Mouse (Mus musculus) layer of hippocampus, adult 9-10 months (tissue): ENCODE measurements around the gene Kcnj3.
A peak's percentile ranks its signal among the peaks of the same experiment; 100 is the strongest.
"Not testable (repeated sequence)": the region's sequence is repeated elsewhere in the genome, so short reads cannot be mapped to it uniquely, and the experiment has no call there.

Source experiments
- DNase-seq: peaks from one replicate; pipeline ENCODE4 v3.0.0; 2022; ENCODE audit warnings: low spot score

The Kcnj3 gene

GRCm38 (mm10) chr2:55435721-55436260 lies at the start of gene Kcnj3:
Kcnj3 (plus strand) TSS chr2:55435970.
- peak; percentile 55 for DNase-seq

- DNase-seq, result no peak
Measured at GRCm38 (mm10) chr2:55390330-55390989, 45.3 kb upstream of the Kcnj3 start.

GRCm38 (mm10) chr2:55405307-55405706 lies 30.5 kb upstream of the Kcnj3 start:
- DNase-seq, result no peak

- no peak for DNase-seq
Measured at GRCm38 (mm10) chr2:55427633-55428032, 8.1 kb upstream of the Kcnj3 start.

GRCm38 (mm10) chr2:55432104-55432503 lies 3.7 kb upstream of the Kcnj3 start:
- no peak for DNase-seq

GRCm38 (mm10) chr2:55436261-55437006 lies 664 bp downstream of the Kcnj3 start:
- DNase-seq, result no peak

GRCm38 (mm10) chr2:55437007-55437949 lies 1.5 kb downstream of the Kcnj3 start:
- no peak for DNase-seq

GRCm38 (mm10) chr2:55437977-55438376 lies 2.2 kb downstream of the Kcnj3 start:
- DNase-seq, result no peak

GRCm38 (mm10) chr2:55439211-55439610 lies 3.4 kb downstream of the Kcnj3 start:
- DNase-seq, result no peak

GRCm38 (mm10) chr2:55442006-55442405 lies 6.2 kb downstream of the Kcnj3 start:
- no peak for DNase-seq

- DNase-seq, result no peak
Measured at GRCm38 (mm10) chr2:55447298-55447697, 11.5 kb downstream of the Kcnj3 start.

GRCm38 (mm10) chr2:55450774-55451173 lies 15.0 kb downstream of the Kcnj3 start:
- no peak for DNase-seq

- no peak for DNase-seq
Measured at GRCm38 (mm10) chr2:55459195-55459594, 23.4 kb downstream of the Kcnj3 start.

GRCm38 (mm10) chr2:55469141-55469540 lies 33.4 kb downstream of the Kcnj3 start:
- DNase-seq, result no peak

GRCm38 (mm10) chr2:55470006-55470405 lies 34.2 kb downstream of the Kcnj3 start:
- DNase-seq, result no peak

- DNase-seq, result no peak
Measured at GRCm38 (mm10) chr2:55479511-55479910, 43.7 kb downstream of the Kcnj3 start.

GRCm38 (mm10) chr2:55479933-55480601 lies 44.3 kb downstream of the Kcnj3 start:
- DNase-seq, result peak; percentile 62

GRCm38 (mm10) chr2:55480602-55480965 lies 44.8 kb downstream of the Kcnj3 start:
- DNase-seq, result no peak

- not testable (repeated sequence) for DNase-seq
Measured at GRCm38 (mm10) chr2:55485500-55486129, 49.8 kb downstream of the Kcnj3 start.

- no peak for DNase-seq
Measured at GRCm38 (mm10) chr2:55503390-55504176, 67.8 kb downstream of the Kcnj3 start.
